Mouse (Mus musculus): ENCODE data around the gene Mdk. TPM values are rescaled to one million over a fixed set of nuclear protein-coding genes. Genes with fewer than 3 reads are reported as not detected.
A peak's percentile ranks its signal among the peaks of the same experiment; 100 is the strongest.

Mdk gene
- 10 to 100 TPM; 44.3 to 49.4 TPM for total RNA-seq (2021)
- long read RNA-seq, transcript Mdk-202 (5 exons, 773 nt), result major isoform, 32 of 49 reads
- long read RNA-seq, partial matches to known transcripts, result 10 of 49 reads
- long read RNA-seq, other reads (novel, unspliced or antisense), result 5 of 49 reads

GRCm38 (mm10) chr2:91932160-91932711, at the start of gene Mdk:
Gene Mdk (minus strand): TSS chr2:91932297.
- DNase-seq (ENCODE audit: low spot score in 2 of 2), result no peak

- no peak for DNase-seq (ENCODE audit: low spot score in 2 of 2)
Observed at GRCm38 (mm10) chr2:91980830-91981229, 48.7 kb upstream of the Mdk start.

- no peak for DNase-seq (ENCODE audit: low spot score in 2 of 2)
Observed at GRCm38 (mm10) chr2:91980245-91980644, 48.1 kb upstream of the Mdk start.

GRCm38 (mm10) chr2:91978547-91978946, 46.5 kb upstream of the Mdk start:
- DNase-seq (ENCODE audit: low spot score in 2 of 2), result no peak

GRCm38 (mm10) chr2:91977960-91978359, 45.9 kb upstream of the Mdk start:
- no peak for DNase-seq (ENCODE audit: low spot score in 2 of 2)

GRCm38 (mm10) chr2:91975581-91976541, 43.8 kb upstream of the Mdk start, which contains the start of gene Dgkz:
Gene Dgkz (minus strand): TSS chr2:91975864.
- DNase-seq (ENCODE audit: low spot score in 2 of 2), result no peak

GRCm38 (mm10) chr2:91973416-91974135, 41.5 kb upstream of the Mdk start:
- DNase-seq (ENCODE audit: low spot score in 2 of 2), result no peak

GRCm38 (mm10) chr2:91972121-91972566, 40.0 kb upstream of the Mdk start:
- DNase-seq (ENCODE audit: low spot score in 2 of 2), result no peak

GRCm38 (mm10) chr2:91971231-91972097, 39.4 kb upstream of the Mdk start:
- DNase-seq (ENCODE audit: low spot score in 2 of 2), result peak; percentile 69 to 76

GRCm38 (mm10) chr2:91967962-91968361, 35.9 kb upstream of the Mdk start:
- DNase-seq (ENCODE audit: low spot score in 2 of 2), result no peak

GRCm38 (mm10) chr2:91966367-91966766, 34.3 kb upstream of the Mdk start:
- DNase-seq (ENCODE audit: low spot score in 2 of 2), result no peak

- peak; percentile 18 to 48 for DNase-seq (ENCODE audit: low spot score in 2 of 2)
Observed at GRCm38 (mm10) chr2:91965417-91965816, 33.3 kb upstream of the Mdk start.

- no peak for DNase-seq (ENCODE audit: low spot score in 2 of 2)
Observed at GRCm38 (mm10) chr2:91964610-91965204, 32.6 kb upstream of the Mdk start.

GRCm38 (mm10) chr2:91963443-91963932, 31.4 kb upstream of the Mdk start:
- DNase-seq (ENCODE audit: low spot score in 2 of 2), result peak; percentile 97 to 98

GRCm38 (mm10) chr2:91962864-91963401, 30.8 kb upstream of the Mdk start:
- DNase-seq (ENCODE audit: low spot score in 2 of 2), result peak; percentile 41 to 48

- DNase-seq (ENCODE audit: low spot score in 2 of 2), result no peak
Observed at GRCm38 (mm10) chr2:91961901-91962761, 30.0 kb upstream of the Mdk start.

- no peak for DNase-seq (ENCODE audit: low spot score in 2 of 2)
Observed at GRCm38 (mm10) chr2:91960459-91960858, 28.4 kb upstream of the Mdk start.

- DNase-seq (ENCODE audit: low spot score in 2 of 2), result no peak
Observed at GRCm38 (mm10) chr2:91959544-91960410, 27.7 kb upstream of the Mdk start.

Measured in layer of hippocampus, postnatal 10 days (tissue).